Mouse (Mus musculus) lung, postnatal 0 days (tissue): Measurements from ENCODE around the gene Tpcn2.

Experiments used
- CTCF ChIP-seq: IDR thresholded peaks from 2 replicates; pipeline ENCODE4 v1.5.1; 2016; ENCODE audit warnings: antibody characterized with exemption, mild to moderate bottlenecking
- EP300 ChIP-seq: IDR thresholded peaks from 2 replicates; pipeline ENCODE4 v1.6.1; 2016; ENCODE audit warnings: antibody characterized with exemption, mild to moderate bottlenecking, control low read depth

DNA sequence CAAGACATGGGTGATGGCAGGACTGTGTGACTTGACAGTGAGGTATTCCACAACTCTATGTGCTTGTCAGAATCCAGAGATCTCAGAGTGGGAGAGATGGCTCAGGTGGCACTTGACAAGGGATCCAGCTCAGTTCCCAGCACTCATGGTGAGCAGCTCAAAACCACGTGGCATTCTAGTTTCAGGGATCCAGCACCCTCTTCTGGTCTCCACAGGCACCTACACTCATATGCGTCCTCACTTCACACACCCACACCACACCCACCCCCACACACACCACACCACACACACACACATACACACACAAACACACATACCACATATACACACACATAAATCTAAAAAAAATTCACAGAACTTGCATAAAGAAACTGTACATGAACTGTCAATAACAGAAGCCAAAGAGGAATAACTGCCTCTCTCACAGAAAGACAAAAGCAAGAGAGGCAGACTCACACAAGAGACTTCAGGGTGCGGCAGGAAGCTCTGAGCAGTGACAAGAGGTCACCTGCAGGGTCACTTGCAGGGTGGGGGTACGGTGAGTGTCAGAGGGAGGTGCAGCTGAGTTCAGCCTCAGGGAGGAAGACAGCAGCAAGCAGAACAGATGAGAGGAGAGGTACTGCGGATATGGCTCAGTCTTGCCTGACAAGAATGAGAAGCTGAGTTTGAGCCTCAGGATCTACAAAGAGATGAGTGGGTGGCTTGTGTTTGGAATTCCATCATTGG, 135.7 kb downstream of the Tpcn2 start:
- no peak for TF ChIP-seq EP300
- TF ChIP-seq CTCF: no peak
